ENCODE assay signal across 10 mouse cellular contexts in genomic region chr13:99391417-99391816, GRCm38 (mm10). TPM values are rescaled to one million over a fixed set of nuclear protein-coding genes. Genes with fewer than 3 reads are reported as not detected.
A peak's percentile ranks its signal among the peaks of the same experiment; 100 is the strongest.
DNase-seq lines count a peak whose midpoint lies in the region; ATAC-seq lines count a peak whose summit lies in the region.
"Had no signal": no experiment of that assay in that cellular context is flagged by ENCODE, and none has a peak within 500 bp of the region (broad histone marks: within the 10 kb centered on the region; RNA-seq: fewer than 3 reads in every experiment).

No protein-coding gene starts in this region.

- H3K36me3 ChIP-seq in kidney, embryonic 14.5 days (ENCODE audit: control insufficient read depth, insufficient read depth, low read length), result no peaks in the 10 kb centered on the region; the same call in 1 of the 2 replicates
- H3K36me3 ChIP-seq: heart, embryonic 15.5 days had no signal

- intact Hi-C loops in heart, postnatal 25 days (cut with DNase I), result no loop called here

- peak; percentile 28 to 36 for DNase-seq in kidney, postnatal 4 days
- peak; percentile 90 to 94 for DNase-seq in adrenal gland, adult (ENCODE audit: inconsistent age in 2 of 2, low spot score in 1 of 2)
- peak; percentile 77 for DNase-seq in cerebellum, adult 9-11 months
- peak; percentile 46 for DNase-seq in heart, postnatal 25 days (ENCODE audit: low spot score)
- peak; percentile 37 to 38 for DNase-seq in right cerebral cortex, postnatal 36 days (ENCODE audit: low spot score in 2 of 2)
- no peak for DNase-seq in natural killer cell, adult 2 months (ENCODE audit: low spot score in 2 of 2)
- no peak for DNase-seq in thymus, postnatal 10 days (ENCODE audit: low spot score in 2 of 2)
- DNase-seq: liver, embryonic 13.5 days had no signal

- H3K4me1 ChIP-seq in kidney, embryonic 14.5 days (ENCODE audit: control insufficient read depth, insufficient read depth, low read length), result no peaks in the 10 kb centered on the region
- H3K4me1 ChIP-seq: heart, embryonic 15.5 days; liver, embryonic 13.5 days had no signal

- no peaks in the 10 kb centered on the region for H3K27me3 ChIP-seq in kidney, embryonic 14.5 days (ENCODE audit: control insufficient read depth, insufficient read depth, low read length)
- H3K27me3 ChIP-seq: heart, embryonic 15.5 days; liver, embryonic 13.5 days had no signal

- H3K4me3 ChIP-seq in kidney, embryonic 14.5 days (ENCODE audit: low read length), result no peak overlapping the region
- H3K4me3 ChIP-seq: heart, embryonic 15.5 days; liver, embryonic 13.5 days had no signal

- no peak for ATAC-seq in kidney, embryonic 14.5 days (ENCODE audit: low FRiP score, low TSS enrichment)

- 86% methylated on average over 3 of the region's 3 CpGs for WGBS in kidney, embryonic 14.5 days

- H3K9me3 ChIP-seq in kidney, embryonic 14.5 days (ENCODE audit: control insufficient read depth, low read length), result no peaks in the 10 kb centered on the region
- H3K9me3 ChIP-seq: heart, embryonic 15.5 days; liver, embryonic 13.5 days had no signal

- no peak overlapping the region for H3K4me2 ChIP-seq in kidney, embryonic 14.5 days (replicated peaks; ENCODE audit: low read depth, low read length)
- H3K4me2 ChIP-seq: heart, embryonic 15.5 days; liver, embryonic 13.5 days had no signal

- H3K27ac ChIP-seq in kidney, embryonic 14.5 days (ENCODE audit: low read depth, low read length), result no peak overlapping the region
- H3K27ac ChIP-seq: heart, embryonic 15.5 days; liver, embryonic 13.5 days had no signal

- no peak overlapping the region for H3K9ac ChIP-seq in kidney, embryonic 14.5 days (ENCODE audit: low read depth, low read length)
- H3K9ac ChIP-seq: heart, embryonic 15.5 days; liver, embryonic 13.5 days had no signal

RNA-seq across cellular contexts. Expression of gene Mrps27, which starts 46.8 kb away (rescaled TPM):
- 53.6 and 70.3 TPM in 2 replicates for polyA plus RNA-seq in kidney, embryonic 14.5 days (2014; fragmentation: Nextera tagmentation; extraction: Ambion mirVana)
- total RNA-seq in heart, postnatal 25 days (2021), result 10 to 100 TPM; 49.1 to 49.8 TPM

RNA-seq across cellular contexts. Expression of gene Ptcd2, which starts 46.9 kb away (rescaled TPM):
- polyA plus RNA-seq in kidney, embryonic 14.5 days (2014; fragmentation: Nextera tagmentation; extraction: Ambion mirVana), result 57.5 and 59.1 TPM in 2 replicates
- total RNA-seq in heart, postnatal 25 days (2021), result 10 to 100 TPM; 49.9 to 51.6 TPM

Comparison
In these comparisons a context has a peak if more than half of its experiments do, and no peak if none do; other contexts are left out.
1. DNase-seq: peak in kidney, postnatal 4 days (2 of 2), adrenal gland, adult (2 of 2), cerebellum, adult 9-11 months (single experiment), heart, postnatal 25 days (single experiment) and right cerebral cortex, postnatal 36 days (2 of 2); none in natural killer cell, adult 2 months (0 of 2) and thymus, postnatal 10 days (0 of 2).